Mouse (Mus musculus): ENCODE measurements around the gene Olfr825. TPM values are rescaled to one million over a fixed set of nuclear protein-coding genes. Genes with fewer than 3 reads are reported as not detected.
"Not testable (repeated sequence)": the region's sequence is repeated elsewhere in the genome, so short reads cannot be mapped to it uniquely, and the experiment has no call there.

The Olfr825 gene
- not detected in 2 replicates for polyA plus RNA-seq (2012; rRNA removed)

GRCm38 (mm10) chr10:130166666-130167065, at the start of gene Olfr825:
Gene Olfr825 (minus strand): TSS chr10:130166766.
- H3K36me3 ChIP-seq (ENCODE audit: control insufficient read depth, insufficient read depth, low read length): no peaks in the 10 kb centered on the region
- no peak within 1 kb of the TSS for H3K4me3 ChIP-seq (ENCODE audit: control insufficient read depth, low read depth, low read length)
- H3K27me3 ChIP-seq (ENCODE audit: control insufficient read depth, insufficient read depth, low read length): no peaks in the 10 kb centered on the region
- no peaks in the 10 kb centered on the region for H3K4me1 ChIP-seq (ENCODE audit: control insufficient read depth, insufficient read depth, low read length)
- no peak within 1 kb of the TSS for H3K27ac ChIP-seq (ENCODE audit: control insufficient read depth, insufficient read depth, low read depth, low read length)
- TF ChIP-seq POLR2A (IDR thresholded peaks at IDR 0.05; ENCODE audit: control insufficient read depth, low read depth, low read length): no peak
- TF ChIP-seq CTCF (IDR thresholded peaks at IDR 0.05; ENCODE audit: control insufficient read depth, insufficient read depth, insufficient replicate concordance, low read depth, low read length): no peak

- Histone ChIP-seq H3K27ac (ENCODE audit: control insufficient read depth, insufficient read depth, low read depth, low read length) (no peak within 1 kb of the TSS), H3K4me3 (ENCODE audit: control insufficient read depth, low read depth, low read length) (no peak within 1 kb of the TSS), H3K4me1 (ENCODE audit: control insufficient read depth, insufficient read depth, low read length) (no peaks in the 10 kb centered on the region), H3K27me3 (ENCODE audit: control insufficient read depth, insufficient read depth, low read length) (no peaks in the 10 kb centered on the region), H3K36me3 (ENCODE audit: control insufficient read depth, insufficient read depth, low read length) (no peaks in the 10 kb centered on the region)
- TF ChIP-seq CTCF (IDR thresholded peaks at IDR 0.05; ENCODE audit: control insufficient read depth, insufficient read depth, insufficient replicate concordance, low read depth, low read length) (no peak), POLR2A (IDR thresholded peaks at IDR 0.05; ENCODE audit: control insufficient read depth, low read depth, low read length) (no peak)
These were observed 47.7 kb upstream of the Olfr825 start, which contains the start of gene Olfr827 for GRCm38 (mm10) chr10:130214303-130214702. Gene Olfr827 (minus strand): TSS chr10:130214403.

- no peak within 1 kb of the TSS for H3K4me3 ChIP-seq (ENCODE audit: control insufficient read depth, low read depth, low read length)
- H3K27me3 ChIP-seq (ENCODE audit: control insufficient read depth, insufficient read depth, low read length): no peaks in the 10 kb centered on the region
- no peak within 1 kb of the TSS for H3K27ac ChIP-seq (ENCODE audit: control insufficient read depth, insufficient read depth, low read depth, low read length)
- H3K36me3 ChIP-seq (ENCODE audit: control insufficient read depth, insufficient read depth, low read length): no peaks in the 10 kb centered on the region
- no peaks in the 10 kb centered on the region for H3K4me1 ChIP-seq (ENCODE audit: control insufficient read depth, insufficient read depth, low read length)
- TF ChIP-seq CTCF (IDR thresholded peaks at IDR 0.05; ENCODE audit: control insufficient read depth, insufficient read depth, insufficient replicate concordance, low read depth, low read length) (no peak), POLR2A (IDR thresholded peaks at IDR 0.05; ENCODE audit: control insufficient read depth, low read depth, low read length) (no peak)
These were observed 17.5 kb upstream of the Olfr825 start, which contains the start of gene Olfr826 for GRCm38 (mm10) chr10:130184086-130184485. Gene Olfr826 (minus strand): TSS chr10:130184186.

- Histone ChIP-seq H3K27ac (ENCODE audit: control insufficient read depth, insufficient read depth, low read depth, low read length) (no peak overlapping the region), H3K27me3 (ENCODE audit: control insufficient read depth, insufficient read depth, low read length) (no peaks in the 10 kb centered on the region), H3K36me3 (ENCODE audit: control insufficient read depth, insufficient read depth, low read length) (no peaks in the 10 kb centered on the region), H3K4me3 (ENCODE audit: control insufficient read depth, low read depth, low read length) (no peak overlapping the region), H3K4me1 (ENCODE audit: control insufficient read depth, insufficient read depth, low read length) (no peaks in the 10 kb centered on the region)
- TF ChIP-seq CTCF (IDR thresholded peaks at IDR 0.05; ENCODE audit: control insufficient read depth, insufficient read depth, insufficient replicate concordance, low read depth, low read length) (no peak), POLR2A (IDR thresholded peaks at IDR 0.05; ENCODE audit: control insufficient read depth, low read depth, low read length) (no peak)
These were observed 1.4 kb downstream of the Olfr825 start for GRCm38 (mm10) chr10:130165196-130165595.

- no peaks in the 10 kb centered on the region for H3K36me3 ChIP-seq (ENCODE audit: control insufficient read depth, insufficient read depth, low read length)
- H3K27ac ChIP-seq (ENCODE audit: control insufficient read depth, insufficient read depth, low read depth, low read length): no peak overlapping the region
- H3K4me3 ChIP-seq (ENCODE audit: control insufficient read depth, low read depth, low read length): no peak overlapping the region
- H3K4me1 ChIP-seq (ENCODE audit: control insufficient read depth, insufficient read depth, low read length): peaks cover 5% of the 10 kb centered on the region; the same call in 1 of the 2 replicates
- TF ChIP-seq CTCF (IDR thresholded peaks at IDR 0.05; ENCODE audit: control insufficient read depth, insufficient read depth, insufficient replicate concordance, low read depth, low read length) (no peak), POLR2A (IDR thresholded peaks at IDR 0.05; ENCODE audit: control insufficient read depth, low read depth, low read length) (no peak)
- no peaks in the 10 kb centered on the region for H3K27me3 ChIP-seq (ENCODE audit: control insufficient read depth, insufficient read depth, low read length)
These were observed 22.4 kb downstream of the Olfr825 start for GRCm38 (mm10) chr10:130144121-130144520.

- H3K27me3 ChIP-seq (ENCODE audit: control insufficient read depth, insufficient read depth, low read length); H3K4me1 ChIP-seq (ENCODE audit: control insufficient read depth, insufficient read depth, low read length); H3K36me3 ChIP-seq (ENCODE audit: control insufficient read depth, insufficient read depth, low read length); H3K27ac ChIP-seq (ENCODE audit: control insufficient read depth, insufficient read depth, low read depth, low read length): not testable (repeated sequence)
- H3K4me3 ChIP-seq (ENCODE audit: control insufficient read depth, low read depth, low read length): peak overlapping the region; percentile 27; the same call in 1 of the 2 replicates
These were observed 24.1 kb downstream of the Olfr825 start for GRCm38 (mm10) chr10:130142481-130142880.

- no peak overlapping the region for H3K4me3 ChIP-seq (ENCODE audit: control insufficient read depth, low read depth, low read length)
- no peaks in the 10 kb centered on the region for H3K27me3 ChIP-seq (ENCODE audit: control insufficient read depth, insufficient read depth, low read length)
- no peaks in the 10 kb centered on the region for H3K4me1 ChIP-seq (ENCODE audit: control insufficient read depth, insufficient read depth, low read length)
- H3K36me3 ChIP-seq (ENCODE audit: control insufficient read depth, insufficient read depth, low read length): no peaks in the 10 kb centered on the region
- H3K27ac ChIP-seq (ENCODE audit: control insufficient read depth, insufficient read depth, low read depth, low read length): no peak overlapping the region
- TF ChIP-seq POLR2A (IDR thresholded peaks at IDR 0.05; ENCODE audit: control insufficient read depth, low read depth, low read length): no peak
- no peak for TF ChIP-seq CTCF (IDR thresholded peaks at IDR 0.05; ENCODE audit: control insufficient read depth, insufficient read depth, insufficient replicate concordance, low read depth, low read length)
These were observed 31.8 kb downstream of the Olfr825 start for GRCm38 (mm10) chr10:130134811-130135210.

GRCm38 (mm10) chr10:130129900-130130299, 36.7 kb downstream of the Olfr825 start, which contains the start of gene Olfr824:
Gene Olfr824 (minus strand): TSS chr10:130130000.
- H3K27me3 ChIP-seq (ENCODE audit: control insufficient read depth, insufficient read depth, low read length); H3K4me1 ChIP-seq (ENCODE audit: control insufficient read depth, insufficient read depth, low read length); H3K4me3 ChIP-seq (ENCODE audit: control insufficient read depth, low read depth, low read length); H3K36me3 ChIP-seq (ENCODE audit: control insufficient read depth, insufficient read depth, low read length); H3K27ac ChIP-seq (ENCODE audit: control insufficient read depth, insufficient read depth, low read depth, low read length): not testable (repeated sequence)

GRCm38 (mm10) chr10:130116045-130116444, 50.5 kb downstream of the Olfr825 start:
- H3K4me3 ChIP-seq (ENCODE audit: control insufficient read depth, low read depth, low read length); H3K27ac ChIP-seq (ENCODE audit: control insufficient read depth, insufficient read depth, low read depth, low read length); H3K4me1 ChIP-seq (ENCODE audit: control insufficient read depth, insufficient read depth, low read length); H3K27me3 ChIP-seq (ENCODE audit: control insufficient read depth, insufficient read depth, low read length); H3K36me3 ChIP-seq (ENCODE audit: control insufficient read depth, insufficient read depth, low read length): not testable (repeated sequence)

- not testable (repeated sequence) for H3K4me1 ChIP-seq (ENCODE audit: control insufficient read depth, insufficient read depth, low read length); H3K36me3 ChIP-seq (ENCODE audit: control insufficient read depth, insufficient read depth, low read length); H3K4me3 ChIP-seq (ENCODE audit: control insufficient read depth, low read depth, low read length); H3K27me3 ChIP-seq (ENCODE audit: control insufficient read depth, insufficient read depth, low read length); H3K27ac ChIP-seq (ENCODE audit: control insufficient read depth, insufficient read depth, low read depth, low read length)
These were observed 51.3 kb downstream of the Olfr825 start, which contains the start of gene Olfr823 for GRCm38 (mm10) chr10:130115283-130115682. Gene Olfr823 (minus strand): TSS chr10:130115383.

Measured in testis, adult 2 months (tissue).